ENCODE assay signal across 7 mouse cellular contexts in the genomic region with DNA sequence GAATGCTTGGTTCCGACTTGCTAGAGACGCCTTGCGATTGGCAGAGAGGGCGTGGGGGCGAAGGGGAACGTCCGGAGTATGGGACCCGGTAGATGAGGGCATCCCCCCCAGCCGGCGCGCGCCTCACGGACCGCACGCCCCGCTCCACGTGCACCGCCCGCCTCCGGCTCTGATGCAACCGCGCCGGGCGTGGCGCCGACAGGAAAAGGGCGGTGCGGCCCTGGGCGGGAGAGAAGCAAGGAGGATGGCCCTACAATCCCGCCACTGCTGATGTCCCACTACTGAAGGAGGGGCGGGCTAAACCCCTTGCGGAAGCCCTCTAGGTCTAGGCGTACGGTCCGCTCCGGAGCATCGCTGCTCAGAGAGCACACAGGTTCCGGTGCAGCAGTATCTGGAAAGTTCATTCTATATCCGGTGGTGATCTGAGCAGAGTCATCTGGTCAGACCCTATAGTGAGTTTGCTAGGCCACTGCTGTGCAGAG. TPM values are rescaled to one million over a fixed set of nuclear protein-coding genes. Genes with fewer than 3 reads are reported as not detected.
DNase-seq lines count a peak whose midpoint lies in the region; ATAC-seq and TF ChIP-seq lines count a peak whose summit lies in the region.

No protein-coding gene starts in this region.

- H3K9ac ChIP-seq in intestine, postnatal 0 days (ENCODE audit: low read depth, low read length), result peak overlapping the region; percentile 68
- peak overlapping the region; percentile 76 for H3K9ac ChIP-seq in limb, embryonic 11.5 days (ENCODE audit: low read length)
- H3K9ac ChIP-seq in midbrain, embryonic 13.5 days (replicated peaks), result peak overlapping the region; percentile 77

- WGBS in embryonic facial prominence, embryonic 10.5 days, result under 1% methylated on average over 39 of the region's 39 CpGs
- WGBS in intestine, postnatal 0 days, result under 1% methylated on average over 39 of the region's 39 CpGs
- under 1% methylated on average over 39 of the region's 39 CpGs for WGBS in limb, embryonic 11.5 days
- WGBS in midbrain, embryonic 13.5 days, result 0% methylated on average over 39 of the region's 39 CpGs
- WGBS in small intestine, adult 2 months, result under 1% methylated on average over 39 of the region's 39 CpGs

- DNase-seq in adrenal gland, postnatal 10 days, result peak; percentile 93
- peak; percentile 91 for DNase-seq in embryonic facial prominence, embryonic 10.5 days (ENCODE audit: low spot score)
- DNase-seq in limb, embryonic 11.5 days (ENCODE audit: low spot score), result peak; percentile 87

- H3K9me3 ChIP-seq in embryonic facial prominence, embryonic 10.5 days, result no peaks in the 10 kb centered on the region
- H3K9me3 ChIP-seq in intestine, postnatal 0 days (ENCODE audit: control insufficient read depth), result no peaks in the 10 kb centered on the region
- no peaks in the 10 kb centered on the region for H3K9me3 ChIP-seq in limb, embryonic 11.5 days (ENCODE audit: control insufficient read depth, low read length)
- no peaks in the 10 kb centered on the region for H3K9me3 ChIP-seq in midbrain, embryonic 13.5 days

- H3K4me3 ChIP-seq in embryonic facial prominence, embryonic 10.5 days, result peak overlapping the region; percentile 73
- peak overlapping the region; percentile 76 for H3K4me3 ChIP-seq in intestine, postnatal 0 days (ENCODE audit: low read depth, low read length)
- peak overlapping the region; percentile 62 for H3K4me3 ChIP-seq in limb, embryonic 11.5 days (ENCODE audit: low read depth, low read length)
- peak overlapping the region; percentile 72 for H3K4me3 ChIP-seq in midbrain, embryonic 13.5 days (replicated peaks)
- H3K4me3 ChIP-seq in small intestine, adult 2 months (ENCODE audit: low read depth, low read length), result peak overlapping the region; percentile 91

- peak; percentile 77 for ATAC-seq in granulocyte monocyte progenitor cell, adult 5-6 weeks (replicated peaks; ENCODE audit: poor library complexity, severe bottlenecking)
- peak; percentile 77 for ATAC-seq in intestine, postnatal 0 days
- peak; percentile 86 for ATAC-seq in limb, embryonic 11.5 days (ENCODE audit: insufficient number of reproducible peaks, low FRiP score, low TSS enrichment, low read depth)
- ATAC-seq in midbrain, embryonic 13.5 days, result peak; percentile 89

- peaks cover 40% of the 10 kb centered on the region for H3K4me1 ChIP-seq in embryonic facial prominence, embryonic 10.5 days
- no peaks in the 10 kb centered on the region; the same call in 1 of the 2 replicates for H3K4me1 ChIP-seq in intestine, postnatal 0 days (replicated peaks; ENCODE audit: control insufficient read depth, insufficient read depth, low read length)
- H3K4me1 ChIP-seq in limb, embryonic 11.5 days (ENCODE audit: control insufficient read depth, insufficient read depth, low read length), result 0 out of 2 replicates have a peak, but pooled peaks cover 2% of the 10 kb centered on the region
- H3K4me1 ChIP-seq in midbrain, embryonic 13.5 days (replicated peaks), result peaks cover 9% of the 10 kb centered on the region
- H3K4me1 ChIP-seq in small intestine, adult 2 months (ENCODE audit: control insufficient read depth, insufficient read depth, insufficient read length, low read length), result peaks cover 3% of the 10 kb centered on the region

- H3K36me3 ChIP-seq in embryonic facial prominence, embryonic 10.5 days (replicated peaks), result peaks cover 5% of the 10 kb centered on the region
- H3K36me3 ChIP-seq in intestine, postnatal 0 days (ENCODE audit: control insufficient read depth, insufficient read depth), result no peaks in the 10 kb centered on the region
- no peaks in the 10 kb centered on the region for H3K36me3 ChIP-seq in limb, embryonic 11.5 days (ENCODE audit: control insufficient read depth, insufficient read depth, low read length)
- H3K36me3 ChIP-seq in midbrain, embryonic 13.5 days, result no peaks in the 10 kb centered on the region
- H3K36me3 ChIP-seq in small intestine, adult 2 months (ENCODE audit: control insufficient read depth, insufficient read depth, low read length), result no peaks in the 10 kb centered on the region

- H3K4me2 ChIP-seq in intestine, postnatal 0 days (replicated peaks; ENCODE audit: low read depth), result peak overlapping the region; percentile 99
- peak overlapping the region; percentile 86 for H3K4me2 ChIP-seq in limb, embryonic 11.5 days (ENCODE audit: low read depth, severe bottlenecking)
- peak overlapping the region; percentile 86 for H3K4me2 ChIP-seq in midbrain, embryonic 13.5 days (replicated peaks)

- no peak for TF ChIP-seq CTCF in intestine, postnatal 0 days (IDR thresholded peaks at IDR 0.05; ENCODE audit: low read depth)
- no peak for TF ChIP-seq CTCF in small intestine, adult 2 months (IDR thresholded peaks at IDR 0.05; ENCODE audit: extremely low read depth, insufficient read length, insufficient replicate concordance, low read depth, low read length)

- H3K27me3 ChIP-seq in embryonic facial prominence, embryonic 10.5 days (replicated peaks; ENCODE audit: low read depth, poor library complexity, severe bottlenecking), result no peaks in the 10 kb centered on the region
- no peaks in the 10 kb centered on the region for H3K27me3 ChIP-seq in intestine, postnatal 0 days (replicated peaks; ENCODE audit: control insufficient read depth, insufficient read depth, low read length)
- H3K27me3 ChIP-seq in limb, embryonic 11.5 days (ENCODE audit: control insufficient read depth, insufficient read depth, low read length), result no peaks in the 10 kb centered on the region
- H3K27me3 ChIP-seq in midbrain, embryonic 13.5 days, result no peaks in the 10 kb centered on the region
- no peaks in the 10 kb centered on the region for H3K27me3 ChIP-seq in small intestine, adult 2 months (ENCODE audit: control insufficient read depth, insufficient read depth, low read length)

- TF ChIP-seq POLR2A in small intestine, adult 2 months (IDR thresholded peaks at IDR 0.05; ENCODE audit: low read depth, low read length), result peak; percentile 29; the same call in 1 of the 2 replicates

- H3K27ac ChIP-seq in embryonic facial prominence, embryonic 10.5 days (replicated peaks), result peak overlapping the region; percentile 91
- peak overlapping the region; percentile 94 for H3K27ac ChIP-seq in intestine, postnatal 0 days (ENCODE audit: low read depth, low read length)
- H3K27ac ChIP-seq in limb, embryonic 11.5 days (replicated peaks; ENCODE audit: low read depth, low read length), result peak overlapping the region; percentile 78
- peak overlapping the region; percentile 82 for H3K27ac ChIP-seq in midbrain, embryonic 13.5 days
- peak overlapping the region; percentile 82 for H3K27ac ChIP-seq in small intestine, adult 2 months (ENCODE audit: insufficient read depth, low read depth, low read length)

RNA-seq across cellular contexts. Expression of gene Mthfd1l, which starts 0.7 kb away (rescaled TPM):
- total RNA-seq in adrenal gland, postnatal 10 days (2021), result 10 to 100 TPM; 10.4 to 10.5 TPM
- 20.4 and 24.5 TPM in 2 replicates for polyA plus RNA-seq in embryonic facial prominence, embryonic 10.5 days (2016; fragmentation: Nextera tagmentation; extraction: Ambion mirVana)
- 41.7 and 50.0 TPM in 2 replicates for total RNA-seq in granulocyte monocyte progenitor cell, adult 5-6 weeks (2014; fragmentation: Nextera tagmentation)
- total RNA-seq in granulocyte monocyte progenitor cell, adult 5-6 weeks (2017), result 105 and 111 TPM in 2 replicates
- polyA plus RNA-seq in intestine, postnatal 0 days (2015; fragmentation: Nextera tagmentation; extraction: Ambion mirVana), result 5.3 and 5.6 TPM in 2 replicates
- 15.9 and 16.0 TPM in 2 replicates for polyA plus RNA-seq in limb, embryonic 11.5 days (2014; fragmentation: Nextera tagmentation; extraction: Ambion mirVana)
- polyA plus RNA-seq in midbrain, embryonic 13.5 days (2015; fragmentation: Nextera tagmentation; extraction: Ambion mirVana), result 4.6 and 6.6 TPM in 2 replicates
- polyA plus RNA-seq in small intestine, adult 2 months (2012; rRNA removed), result 0.81 and 1.3 TPM in 2 replicates

Comparison
In these comparisons a context has a peak if more than half of its experiments do, and no peak if none do; other contexts are left out.
1. Peak in every context shown above with its lines: DNase-seq, ATAC-seq, H3K4me3 ChIP-seq and H3K27ac ChIP-seq.